ENCODE assay signal across 19 mouse cellular contexts in the genomic region with DNA sequence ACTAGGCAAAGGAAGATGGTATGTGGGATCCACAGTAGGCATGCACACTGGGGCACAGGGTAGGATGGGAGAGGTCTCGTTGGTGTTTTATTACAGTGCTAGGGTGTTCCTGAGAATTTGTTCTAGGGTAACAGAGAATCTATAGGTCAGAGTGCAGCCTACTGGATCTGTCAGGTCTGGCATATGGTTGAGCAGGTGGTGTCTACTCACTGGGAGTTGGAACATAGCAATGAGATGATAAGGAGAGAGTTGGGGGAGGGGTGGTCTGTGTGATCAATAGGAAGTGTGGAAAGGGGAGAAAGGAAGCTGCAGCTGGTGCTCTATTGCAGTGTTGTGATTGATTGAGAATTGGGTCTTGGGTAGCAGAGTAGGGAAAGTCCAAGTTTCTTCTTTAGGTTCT.
DNase-seq lines count a peak whose midpoint lies in the region; ATAC-seq and TF ChIP-seq lines count a peak whose summit lies in the region.
"Had no signal": no experiment of that assay in that cellular context is flagged by ENCODE, and none has a peak within 500 bp of the region (broad histone marks: within the 10 kb centered on the region; RNA-seq: fewer than 3 reads in every experiment).

No protein-coding gene starts in this region.

- H3K36me3 ChIP-seq in hindbrain, embryonic 16.5 days (ENCODE audit: control insufficient read depth, insufficient read depth, low read length): no peaks in the 10 kb centered on the region
- H3K36me3 ChIP-seq in hindbrain, embryonic 12.5 days: no peaks in the 10 kb centered on the region
- H3K36me3 ChIP-seq in midbrain, embryonic 14.5 days (ENCODE audit: control insufficient read depth, insufficient read depth, low read length): no peaks in the 10 kb centered on the region
- H3K36me3 ChIP-seq: embryonic facial prominence, embryonic 13.5 days; heart, embryonic 10.5 days; hindbrain, embryonic 13.5 days; intestine, embryonic 15.5 days; kidney, embryonic 15.5 days had no signal

- no peaks in the 10 kb centered on the region for H3K4me1 ChIP-seq in hindbrain, embryonic 16.5 days (ENCODE audit: control insufficient read depth, insufficient read depth, low read depth, low read length)
- no peaks in the 10 kb centered on the region for H3K4me1 ChIP-seq in hindbrain, embryonic 12.5 days
- peaks cover 7% of the 10 kb centered on the region; the same call in 1 of the 2 replicates for H3K4me1 ChIP-seq in cerebellum, adult 2 months (ENCODE audit: control insufficient read depth, insufficient read depth, low read length)
- H3K4me1 ChIP-seq in midbrain, embryonic 14.5 days (ENCODE audit: control insufficient read depth, insufficient read depth, low read length): no peaks in the 10 kb centered on the region
- H3K4me1 ChIP-seq: embryonic facial prominence, embryonic 13.5 days; heart, embryonic 10.5 days; hindbrain, embryonic 13.5 days; intestine, embryonic 15.5 days; kidney, embryonic 15.5 days had no signal

- no peaks in the 10 kb centered on the region for H3K9me3 ChIP-seq in hindbrain, embryonic 16.5 days (ENCODE audit: control insufficient read depth, low read length)
- no peaks in the 10 kb centered on the region for H3K9me3 ChIP-seq in hindbrain, embryonic 12.5 days (replicated peaks)
- H3K9me3 ChIP-seq in midbrain, embryonic 14.5 days (ENCODE audit: control insufficient read depth, low read length): no peaks in the 10 kb centered on the region
- H3K9me3 ChIP-seq: embryonic facial prominence, embryonic 13.5 days; heart, embryonic 10.5 days; hindbrain, embryonic 13.5 days; intestine, embryonic 15.5 days; kidney, embryonic 15.5 days had no signal

- no peak overlapping the region for H3K27ac ChIP-seq in hindbrain, embryonic 16.5 days (ENCODE audit: low read depth, low read length)
- H3K27ac ChIP-seq in hindbrain, embryonic 12.5 days: no peak overlapping the region
- peak overlapping the region; percentile 29 for H3K27ac ChIP-seq in cerebellum, adult 2 months (ENCODE audit: insufficient read depth, low read length)
- no peak overlapping the region for H3K27ac ChIP-seq in midbrain, embryonic 14.5 days (replicated peaks; ENCODE audit: low read depth, low read length)
- H3K27ac ChIP-seq: embryonic facial prominence, embryonic 13.5 days; heart, embryonic 10.5 days; hindbrain, embryonic 13.5 days; intestine, embryonic 15.5 days; kidney, embryonic 15.5 days had no signal

- WGBS in hindbrain, embryonic 16.5 days: 83% methylated on average over 1 of the region's 1 CpGs
- 84% methylated on average over 1 of the region's 1 CpGs for WGBS in hindbrain, embryonic 12.5 days
- 26% methylated on average over 1 of the region's 1 CpGs for WGBS in cerebellum, adult 2 months
- WGBS in midbrain, embryonic 14.5 days: 91% methylated on average over 1 of the region's 1 CpGs

- no peak overlapping the region for H3K4me3 ChIP-seq in hindbrain, embryonic 16.5 days (ENCODE audit: low read length)
- no peak overlapping the region for H3K4me3 ChIP-seq in hindbrain, embryonic 12.5 days
- no peak overlapping the region for H3K4me3 ChIP-seq in cerebellum, adult 2 months (replicated peaks; ENCODE audit: insufficient read depth, low read depth, low read length)
- H3K4me3 ChIP-seq in midbrain, embryonic 14.5 days (replicated peaks; ENCODE audit: low read depth, low read length): no peak overlapping the region
- H3K4me3 ChIP-seq: embryonic facial prominence, embryonic 13.5 days; heart, embryonic 10.5 days; hindbrain, embryonic 13.5 days; intestine, embryonic 15.5 days; kidney, embryonic 15.5 days had no signal

- no peak overlapping the region for H3K4me2 ChIP-seq in hindbrain, embryonic 16.5 days (ENCODE audit: low read length)
- no peak overlapping the region for H3K4me2 ChIP-seq in hindbrain, embryonic 12.5 days (replicated peaks)
- H3K4me2 ChIP-seq in midbrain, embryonic 14.5 days (ENCODE audit: low read length): no peak overlapping the region
- H3K4me2 ChIP-seq: embryonic facial prominence, embryonic 13.5 days; hindbrain, embryonic 13.5 days; intestine, embryonic 15.5 days; kidney, embryonic 15.5 days had no signal

- TF ChIP-seq CTCF in cerebellum, adult 2 months (IDR thresholded peaks at IDR 0.05; ENCODE audit: borderline replicate concordance, insufficient read depth, low read depth, low read length): no peak

- no peak for TF ChIP-seq POLR2A in cerebellum, adult 2 months (IDR thresholded peaks at IDR 0.05; ENCODE audit: borderline replicate concordance, insufficient read depth, low read length)

- H3K9ac ChIP-seq in hindbrain, embryonic 16.5 days (ENCODE audit: low read depth, low read length): no peak overlapping the region
- no peak overlapping the region for H3K9ac ChIP-seq in hindbrain, embryonic 12.5 days
- no peak overlapping the region for H3K9ac ChIP-seq in midbrain, embryonic 14.5 days (replicated peaks; ENCODE audit: low read length)
- H3K9ac ChIP-seq: embryonic facial prominence, embryonic 13.5 days; hindbrain, embryonic 13.5 days; intestine, embryonic 15.5 days; kidney, embryonic 15.5 days had no signal

- H3K27me3 ChIP-seq in hindbrain, embryonic 16.5 days (replicated peaks; ENCODE audit: control insufficient read depth, insufficient read depth, low read length): no peaks in the 10 kb centered on the region
- H3K27me3 ChIP-seq in hindbrain, embryonic 12.5 days: no peaks in the 10 kb centered on the region
- H3K27me3 ChIP-seq in cerebellum, adult 2 months (ENCODE audit: control insufficient read depth, insufficient read depth, low read length): no peaks in the 10 kb centered on the region
- no peaks in the 10 kb centered on the region for H3K27me3 ChIP-seq in midbrain, embryonic 14.5 days (ENCODE audit: control insufficient read depth, insufficient read depth, low read length)
- H3K27me3 ChIP-seq: embryonic facial prominence, embryonic 13.5 days; hindbrain, embryonic 13.5 days; intestine, embryonic 15.5 days; kidney, embryonic 15.5 days had no signal

- 0 out of 2 replicates have a peak, but pooled peaks have one; percentile 48 for ATAC-seq in hindbrain, embryonic 16.5 days
- no peak for ATAC-seq in hindbrain, embryonic 12.5 days (ENCODE audit: low FRiP score)
- no peak for ATAC-seq in midbrain, embryonic 14.5 days (ENCODE audit: low FRiP score, low TSS enrichment)
- ATAC-seq: intestine, embryonic 15.5 days had no signal

- DNase-seq in embryo, embryonic 11 days: peak; percentile 2
- no peak for DNase-seq in embryo, embryonic 10 days (ENCODE audit: low spot score)
- DNase-seq in cerebellum, adult 2 months: peak; percentile 30 to 45
- peak; percentile 19 to 59 for DNase-seq in cerebellum, postnatal 10 days
- no peak for DNase-seq in gastrocnemius, postnatal 10 days
- no peak for DNase-seq in midbrain, embryonic 14.5 days
- DNase-seq: adrenal gland, adult 2 months; adrenal gland, postnatal 25 days; heart, adult 18-20 months; heart, postnatal 10 days; heart, postnatal 4 days; kidney, adult 18-20 months had no signal

Comparison
In these comparisons a context has a peak if more than half of its experiments do, and no peak if none do; other contexts are left out.
1. DNase-seq: peak in embryo, embryonic 11 days (single experiment), cerebellum, adult 2 months (2 of 2) and cerebellum, postnatal 10 days (2 of 2); none in embryo, embryonic 10 days (single experiment), gastrocnemius, postnatal 10 days (single experiment) and midbrain, embryonic 14.5 days (single experiment).